Mouse (Mus musculus) small intestine, adult 2 months (tissue): ENCODE results near the gene Adgre4. TPM values are rescaled to one million over a fixed set of nuclear protein-coding genes. Genes with fewer than 3 reads are reported as not detected.

ENCODE experiments used
- H3K27ac ChIP-seq: fragments of 200-500 bp; 2 replicates; pipeline ENCODE4 v1.5.1; 2012; ENCODE audit warnings: low read depth, low read length, control low read depth, inconsistent platforms; ENCODE audit not compliant: insufficient read depth
- H3K27me3 ChIP-seq: fragments of 200-500 bp; 2 replicates; pipeline ENCODE4 v1.6.1; 2012; ENCODE audit warnings: mild to moderate bottlenecking, moderate library complexity, low read length, inconsistent platforms; ENCODE audit not compliant: control insufficient read depth, insufficient read depth
- H3K36me3 ChIP-seq: fragments of 200-500 bp; 2 replicates; pipeline ENCODE4 v1.6.1; 2012; ENCODE audit warnings: mild to moderate bottlenecking, low read length, control low read depth, inconsistent platforms; ENCODE audit not compliant: control insufficient read depth, insufficient read depth
- H3K4me1 ChIP-seq: fragments of 200-500 bp; 2 replicates; pipeline ENCODE4 v1.6.1; 2012; ENCODE audit warnings: low read length, inconsistent platforms, mixed read lengths; ENCODE audit not compliant: control insufficient read depth, insufficient read depth, insufficient read length
- H3K4me3 ChIP-seq: fragments of 200-500 bp; 2 replicates; pipeline ENCODE4 v1.5.1; 2012; ENCODE audit warnings: low read depth, mild to moderate bottlenecking, control low read depth, inconsistent platforms, low read length, moderate library complexity
- CTCF ChIP-seq: fragments of 200-500 bp; IDR thresholded peaks from 2 replicates; pipeline ENCODE4 v1.5.1; 2012; ENCODE audit warnings: low read depth, mild to moderate bottlenecking, control low read depth, inconsistent platforms, low read length, moderate library complexity, mixed read lengths; ENCODE audit not compliant: insufficient replicate concordance, insufficient read length; ENCODE audit errors: extremely low read depth
- POLR2A ChIP-seq: fragments of 200-500 bp; IDR thresholded peaks from 2 replicates; pipeline ENCODE4 v1.6.1; 2012; ENCODE audit warnings: low read depth, mild to moderate bottlenecking, control low read depth, inconsistent platforms, low read length, moderate library complexity
- WGBS: fragments of 180-500 bp; shearing (Covaris S2); methylation state at CpG from one replicate; pipeline ENCODE4 v1.1.7; 2018; 5-methylcytosine and 5-hydroxymethylcytosine counted together
- polyA plus RNA-seq: library from polyadenylated mRNA; depleted of rRNA; stranded (reverse); fragments of >200 nt; gene quantifications from 2 replicates; pipeline ENCODE4 v1.2.3, GENCODE M21; 2012; rRNA removed

Adgre4 gene
- polyA plus RNA-seq, result 0.48 and 0.52 TPM in 2 replicates

GRCm38 (mm10) chr17:55749786-55750185, at the start of gene Adgre4:
Adgre4 (plus strand) TSS chr17:55749984.
- Histone ChIP-seq H3K27me3 (no peaks in the 10 kb centered on the region), H3K27ac (no peak within 1 kb of the TSS), H3K4me3 (no peak within 1 kb of the TSS), H3K4me1 (no peaks in the 10 kb centered on the region), H3K36me3 (no peaks in the 10 kb centered on the region)
- TF ChIP-seq CTCF (no peak), POLR2A (no peak)
- WGBS, result 28% methylated on average over 2 of the region's 2 CpGs

- peaks cover 15% of the 10 kb centered on the region for H3K36me3 ChIP-seq
- H3K4me1 ChIP-seq, result no peaks in the 10 kb centered on the region
- no peak for TF ChIP-seq POLR2A
- no peak for TF ChIP-seq CTCF
- H3K27ac ChIP-seq, result no peak overlapping the region
- no peaks in the 10 kb centered on the region for H3K27me3 ChIP-seq
- no peak overlapping the region for H3K4me3 ChIP-seq
- 57% methylated on average over 3 of the region's 3 CpGs for WGBS
Observed at GRCm38 (mm10) chr17:55702161-55702820, 47.5 kb upstream of the Adgre4 start.

DNA sequence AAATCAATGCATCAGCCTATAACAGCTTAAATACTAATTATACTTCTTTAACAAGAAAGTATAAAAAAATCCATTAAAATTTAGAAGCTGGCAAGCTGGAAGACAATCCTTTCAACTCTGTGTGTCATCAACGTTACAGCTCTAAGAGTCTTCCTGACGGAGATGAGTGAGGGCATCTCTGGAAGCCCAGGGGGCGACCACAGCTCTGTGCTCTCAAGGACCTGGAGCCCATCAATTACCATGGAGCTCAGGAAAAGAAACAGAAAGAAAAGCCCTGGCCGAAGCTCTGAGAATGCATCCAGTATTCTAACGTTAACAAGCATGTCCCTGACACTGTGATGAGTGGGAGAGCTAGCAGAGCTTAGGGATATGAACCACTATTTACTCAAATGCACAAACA, 46.9 kb upstream of the Adgre4 start:
- 87% methylated on average over 5 of the region's 5 CpGs for WGBS
- Histone ChIP-seq H3K4me1 (no peaks in the 10 kb centered on the region), H3K27ac (no peak overlapping the region), H3K27me3 (no peaks in the 10 kb centered on the region), H3K4me3 (no peak overlapping the region), H3K36me3 (peaks cover 10% of the 10 kb centered on the region)
- TF ChIP-seq CTCF, result no peak

DNA sequence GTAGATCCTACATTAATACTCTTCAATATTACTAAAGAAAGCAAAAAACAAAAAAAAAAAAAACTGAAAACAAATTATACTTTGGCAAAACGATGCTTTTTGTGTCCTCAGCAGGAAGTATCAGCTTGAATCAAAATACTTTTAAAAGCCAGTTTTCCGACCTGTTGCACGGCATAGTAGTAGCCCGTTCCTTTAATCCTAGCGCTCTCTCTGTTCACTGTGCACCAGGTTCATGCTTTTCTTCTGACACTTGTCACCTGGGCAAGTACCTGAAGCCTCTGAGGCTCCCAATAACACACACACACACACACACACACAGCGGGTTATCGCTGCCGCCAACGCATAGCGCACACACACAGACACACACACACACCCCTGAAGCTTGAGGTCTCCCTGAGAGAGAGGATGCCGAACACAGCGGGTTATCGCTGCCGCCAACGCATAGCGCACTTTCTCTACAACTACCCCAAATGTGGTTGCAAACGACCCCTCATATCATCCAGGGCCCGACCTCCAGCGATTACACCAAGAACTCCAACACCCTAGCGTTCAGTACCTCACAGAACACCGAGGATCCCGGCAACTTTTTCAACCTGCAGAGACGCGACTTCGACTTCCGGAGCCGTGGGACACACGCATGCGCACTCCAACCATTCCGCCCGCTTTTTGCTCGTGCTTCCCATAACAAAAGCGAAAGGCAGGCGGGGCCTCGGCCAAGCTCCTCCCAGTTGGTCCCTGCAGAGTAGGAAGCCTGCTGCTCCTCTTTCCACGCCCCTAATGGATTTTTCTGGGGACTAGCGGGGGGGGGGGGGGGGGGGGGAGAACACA, 37.6 kb upstream of the Adgre4 start, which contains the start of gene Pot1b:
Pot1b (minus strand) TSS at position 645 of the 828 bp plus-strand sequence.
- H3K36me3 ChIP-seq, result 0 out of 2 replicates have a peak, but pooled peaks cover 3% of the 10 kb centered on the region
- peak within 1 kb of the TSS; percentile 34 for H3K27ac ChIP-seq
- TF ChIP-seq POLR2A (0 out of 2 replicates have a peak, but pooled peaks have one; percentile 25), CTCF (peak; percentile 47; the same call in 1 of the 2 replicates)
- 1% methylated on average over 37 of the region's 37 CpGs for WGBS
- H3K27me3 ChIP-seq, result no peaks in the 10 kb centered on the region
- H3K4me3 ChIP-seq, result peak within 1 kb of the TSS; percentile 72
- H3K4me1 ChIP-seq, result no peaks in the 10 kb centered on the region

GRCm38 (mm10) chr17:55721270-55721669, 28.5 kb upstream of the Adgre4 start:
- H3K27me3 ChIP-seq, result no peaks in the 10 kb centered on the region
- H3K4me3 ChIP-seq, result no peak overlapping the region
- no peak overlapping the region for H3K27ac ChIP-seq
- H3K36me3 ChIP-seq, result no peaks in the 10 kb centered on the region
- WGBS, result 67% methylated on average over 1 of the region's 1 CpGs
- no peaks in the 10 kb centered on the region for H3K4me1 ChIP-seq
- TF ChIP-seq POLR2A, result no peak
- no peak for TF ChIP-seq CTCF

- no peak overlapping the region for H3K4me3 ChIP-seq
- H3K36me3 ChIP-seq, result no peaks in the 10 kb centered on the region
- no peaks in the 10 kb centered on the region for H3K27me3 ChIP-seq
- H3K27ac ChIP-seq, result no peak overlapping the region
- no peak for TF ChIP-seq POLR2A
- TF ChIP-seq CTCF, result no peak
- WGBS, result 32% methylated on average over 2 of the region's 2 CpGs
- H3K4me1 ChIP-seq, result no peaks in the 10 kb centered on the region
Observed at GRCm38 (mm10) chr17:55722250-55722649, 27.5 kb upstream of the Adgre4 start.

- Histone ChIP-seq H3K27ac (no peak overlapping the region), H3K4me3 (no peak overlapping the region), H3K27me3 (no peaks in the 10 kb centered on the region), H3K36me3 (no peaks in the 10 kb centered on the region), H3K4me1 (no peaks in the 10 kb centered on the region)
- TF ChIP-seq CTCF (no peak), POLR2A (no peak)
- 61% methylated on average over 2 of the region's 2 CpGs for WGBS
Observed at GRCm38 (mm10) chr17:55726193-55726592, 23.6 kb upstream of the Adgre4 start.
